Mouse (Mus musculus) frontal cortex, postnatal 36 days (tissue): ENCODE data around the gene Fbxw21.
"Not testable (repeated sequence)": the region's sequence is repeated elsewhere in the genome, so short reads cannot be mapped to it uniquely, and the experiment has no call there.

Experiments used
- DNase-seq, 2 experiments: peaks; one replicate each; pipeline ENCODE4 v3.0.0; 2022; ENCODE audit warnings: low spot score in 2 of 2

Fbxw21 gene

GRCm38 (mm10) chr9:109161941-109162340 is at the start of gene Fbxw21:
Gene Fbxw21 (minus strand): TSS chr9:109162041.
- no peak for DNase-seq

DNA sequence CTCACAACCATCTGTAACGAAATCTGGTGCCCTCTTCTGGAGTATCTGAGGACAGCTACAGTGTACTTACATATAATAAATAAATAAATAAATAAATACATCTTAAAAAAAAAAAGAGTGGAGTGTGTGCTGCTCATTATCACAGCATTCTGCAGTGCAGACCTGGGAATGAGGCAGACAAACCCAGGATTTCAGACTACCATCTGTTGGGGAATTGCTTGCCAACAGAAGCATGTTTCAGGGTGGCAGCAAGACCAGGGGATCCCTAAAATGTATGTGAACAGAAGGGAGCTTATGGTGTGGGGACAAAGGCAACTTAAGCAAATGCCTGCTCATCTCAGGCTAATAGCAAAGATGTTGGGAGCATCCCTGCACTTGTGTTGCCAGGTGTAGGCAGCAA is 39.5 kb upstream of the Fbxw21 start:
- DNase-seq, result peak; percentile 1 to 2

- DNase-seq, result no peak
These were observed 38.5 kb upstream of the Fbxw21 start for GRCm38 (mm10) chr9:109200349-109200748.

DNA sequence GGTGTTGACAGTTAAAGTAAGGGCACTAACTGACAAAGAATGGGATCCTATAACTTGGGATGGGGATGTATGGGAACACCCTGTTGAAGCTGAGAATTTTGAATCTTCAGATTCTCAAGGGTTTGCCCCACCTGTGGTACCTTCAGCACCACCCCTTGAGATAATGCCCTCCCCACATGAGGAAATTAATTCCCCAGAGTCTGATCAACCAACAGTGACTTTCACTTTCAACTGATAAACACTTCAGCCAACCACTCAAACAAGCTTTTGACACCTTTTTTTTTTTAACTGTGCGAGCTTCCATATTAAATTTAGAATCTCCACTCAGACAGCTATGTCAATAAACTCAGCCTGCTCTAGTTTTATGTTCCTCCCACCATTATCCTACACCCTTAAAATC is 37.5 kb upstream of the Fbxw21 start:
- no peak for DNase-seq

- DNase-seq, result not testable (repeated sequence)
These were observed 34.0 kb upstream of the Fbxw21 start, which contains the start of gene Fbxw13 for GRCm38 (mm10) chr9:109195875-109196274. Gene Fbxw13 (minus strand): TSS chr9:109195975.

- DNase-seq, result no peak
These were observed 15.4 kb upstream of the Fbxw21 start for GRCm38 (mm10) chr9:109177208-109177607.

GRCm38 (mm10) chr9:109176301-109176700 is 14.5 kb upstream of the Fbxw21 start:
- no peak for DNase-seq

DNA sequence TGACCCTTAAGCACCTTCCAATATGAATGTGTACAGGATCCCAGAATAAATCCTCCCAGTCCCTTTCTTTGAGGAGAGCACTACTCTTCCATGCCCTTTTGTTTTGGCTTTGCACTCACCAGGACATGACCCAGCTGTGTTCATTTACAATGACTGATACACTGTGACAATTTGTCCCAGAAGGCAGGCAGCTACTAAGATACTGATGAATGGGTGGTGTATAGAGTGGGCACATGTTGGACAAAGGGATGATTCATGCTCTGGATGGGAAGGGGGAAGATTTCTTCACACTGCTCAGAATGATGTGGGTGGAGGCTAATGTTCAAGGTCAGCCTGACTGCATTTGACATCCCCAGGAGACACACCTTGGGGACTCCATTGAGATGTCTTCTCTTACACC is 5.5 kb upstream of the Fbxw21 start:
- no peak for DNase-seq

DNA sequence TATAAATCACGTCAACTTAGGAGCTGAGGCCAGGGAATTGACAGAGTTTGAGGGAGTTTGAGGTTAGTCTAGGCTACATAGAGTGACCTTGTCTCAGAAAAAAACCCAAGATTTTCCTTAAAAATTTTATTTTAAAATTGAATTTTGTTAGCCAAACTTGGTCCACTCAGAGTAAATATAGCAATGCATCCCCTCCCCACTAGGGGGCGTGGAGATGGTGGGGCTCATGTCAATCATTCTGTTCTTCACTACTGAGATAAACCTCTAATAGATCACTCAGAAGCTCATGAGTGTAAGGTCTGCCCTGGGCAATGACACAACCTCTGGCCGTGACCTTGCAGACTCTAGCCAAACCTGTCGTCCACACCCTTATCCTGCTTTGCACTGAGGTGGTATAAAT is 21.4 kb downstream of the Fbxw21 start:
- DNase-seq, result not testable (repeated sequence)

GRCm38 (mm10) chr9:109130076-109130475 is 31.8 kb downstream of the Fbxw21 start:
- no peak for DNase-seq

- DNase-seq, result peak in 1 of 2 experiments; percentile 33
These were observed 33.6 kb downstream of the Fbxw21 start for GRCm38 (mm10) chr9:109128211-109128610.

DNA sequence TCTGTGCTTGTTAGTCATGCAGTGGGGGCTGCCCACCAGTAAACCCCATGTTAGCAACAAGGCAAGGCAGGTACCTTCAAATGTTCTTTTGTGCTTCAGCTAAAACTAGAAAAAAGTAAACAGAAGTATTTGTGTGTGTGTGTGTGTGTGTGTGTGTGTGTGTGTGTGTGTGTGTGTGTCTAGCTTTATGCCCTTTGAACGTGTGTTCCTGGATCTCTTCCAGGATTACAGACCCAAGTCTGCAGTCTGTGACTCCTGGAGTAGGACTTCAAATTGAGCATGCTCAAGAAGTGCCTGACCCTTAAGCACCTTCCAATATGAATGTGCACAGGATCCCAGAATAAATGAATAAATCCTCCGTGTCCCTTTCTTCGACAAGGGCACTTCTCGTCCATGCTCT is 34.8 kb downstream of the Fbxw21 start:
- DNase-seq, result no peak

DNA sequence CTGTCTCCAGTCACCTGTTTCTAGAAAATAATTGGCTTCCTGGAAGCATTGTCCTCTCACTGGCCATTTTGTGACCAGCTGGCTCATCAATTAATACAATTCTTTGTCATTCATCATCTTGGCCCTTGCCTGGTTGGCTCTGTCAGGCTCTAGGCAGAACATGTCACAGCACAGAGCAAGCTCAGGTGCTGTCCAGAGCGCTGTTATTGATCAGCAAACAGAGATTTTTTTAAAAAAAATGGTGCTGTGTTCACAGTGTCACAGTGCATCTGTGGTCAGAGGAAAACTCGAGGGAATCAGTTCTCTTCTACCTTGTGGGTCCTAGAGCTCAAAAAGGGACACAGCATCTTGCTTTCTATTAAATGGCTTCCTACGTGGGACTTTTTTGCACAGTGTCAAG is 36.4 kb downstream of the Fbxw21 start:
- no peak for DNase-seq

DNA sequence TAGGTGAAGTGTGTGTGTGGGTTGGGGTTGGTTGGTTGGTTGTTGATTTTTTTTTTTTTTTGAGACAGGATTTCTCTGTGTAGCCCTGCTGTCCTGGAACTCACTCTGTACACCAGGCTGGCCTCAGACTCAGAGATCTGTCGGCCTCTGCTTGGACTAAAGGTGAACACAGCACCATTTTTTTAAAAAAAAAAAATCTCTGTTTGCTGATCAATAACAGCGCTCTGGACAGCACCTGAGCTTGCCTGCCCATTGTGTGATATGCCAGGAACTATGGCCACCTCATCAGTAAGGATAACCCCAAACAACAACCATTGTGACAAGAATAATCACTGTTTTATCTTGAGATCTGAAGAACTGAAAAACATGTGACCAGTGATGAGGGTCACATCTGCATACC is 36.8 kb downstream of the Fbxw21 start:
- no peak for DNase-seq

DNA sequence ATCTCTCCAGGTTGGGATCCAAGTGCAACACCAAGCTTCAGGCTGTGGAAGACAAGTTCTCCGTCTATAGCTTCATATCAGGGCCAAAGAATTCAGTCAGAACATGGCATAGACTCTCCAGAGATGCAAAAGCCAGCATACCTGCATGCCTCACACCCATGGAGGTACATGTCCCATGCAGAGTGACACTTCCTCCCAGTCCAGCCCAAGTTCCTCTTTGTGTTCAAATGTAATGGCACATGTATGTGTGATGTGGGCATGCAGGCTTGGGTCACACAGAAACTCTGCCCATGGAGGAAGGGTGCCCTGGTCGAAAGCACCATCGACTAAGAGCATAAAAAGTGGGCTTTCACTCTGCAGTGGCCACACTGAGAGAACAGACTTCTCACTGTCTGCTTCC is 37.7 kb downstream of the Fbxw21 start:
- no peak for DNase-seq

GRCm38 (mm10) chr9:109123266-109123665 is 38.6 kb downstream of the Fbxw21 start:
- no peak for DNase-seq

DNA sequence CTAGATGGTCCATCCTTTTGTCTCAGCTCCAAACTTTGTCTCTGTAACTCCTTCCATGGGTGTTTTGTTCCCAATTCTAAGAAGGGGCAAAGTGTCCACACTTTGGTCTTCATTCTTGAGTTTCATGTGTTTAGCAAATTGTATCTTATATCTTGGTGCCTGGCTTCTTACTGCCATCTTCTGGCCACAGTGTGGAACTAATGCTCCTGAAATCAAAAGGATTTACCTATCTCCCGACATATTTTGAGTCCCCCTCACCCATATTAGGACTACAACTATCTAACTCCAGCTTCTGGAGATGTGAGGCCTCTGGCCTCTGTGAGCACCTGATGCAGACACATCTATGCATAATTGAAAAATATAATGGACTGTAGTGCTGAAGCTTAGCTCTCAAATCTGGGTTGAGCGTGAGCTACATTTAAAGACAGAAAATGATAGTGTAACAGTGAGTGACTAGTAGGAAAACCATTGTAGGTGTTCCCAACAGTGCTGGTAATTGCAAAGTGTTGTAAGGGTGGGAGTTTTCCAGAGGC is 39.2 kb downstream of the Fbxw21 start:
- peak in 1 of 2 experiments; percentile 41 for DNase-seq

- no peak for DNase-seq
These were observed 40.9 kb downstream of the Fbxw21 start for GRCm38 (mm10) chr9:109120956-109121355.

DNA sequence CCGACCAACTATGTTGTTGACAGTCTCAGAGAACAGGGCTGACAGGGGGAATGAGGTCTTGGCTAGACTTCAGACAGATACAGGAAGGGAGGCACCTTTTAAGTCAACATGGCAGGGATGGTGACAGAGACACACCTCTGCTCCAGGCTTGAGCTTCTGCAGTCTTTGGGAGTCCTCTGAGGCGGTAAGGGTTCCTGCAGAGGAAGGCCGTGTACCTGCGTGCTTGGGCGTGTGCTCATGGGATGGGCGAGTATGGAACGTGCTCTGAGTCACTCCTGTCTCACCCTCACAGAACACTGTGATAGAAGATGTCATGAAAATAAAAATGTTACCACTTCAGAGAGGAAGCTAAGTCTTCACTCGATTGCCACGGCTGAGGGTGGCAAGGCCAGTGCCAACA is 42.3 kb downstream of the Fbxw21 start:
- no peak for DNase-seq

DNA sequence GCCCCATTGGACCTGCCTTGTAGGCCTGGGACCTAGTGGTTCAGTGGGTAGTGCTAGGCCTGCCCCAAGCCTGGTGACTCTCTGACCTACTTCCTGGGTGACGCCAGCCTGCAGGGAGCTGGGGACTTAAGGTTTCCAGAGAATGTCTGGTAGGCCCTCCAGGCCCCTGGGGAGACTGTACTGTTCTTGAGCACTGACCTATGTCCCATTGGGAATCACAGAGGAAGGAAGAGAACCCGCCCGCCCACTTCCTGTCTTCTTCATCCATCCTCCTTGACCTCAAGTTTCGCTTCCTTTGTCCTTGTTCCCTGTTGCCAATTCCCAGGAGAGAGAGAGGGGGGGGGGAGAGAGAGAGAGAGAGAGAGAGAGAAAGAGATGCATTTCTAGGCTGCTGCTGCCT is 43.7 kb downstream of the Fbxw21 start:
- no peak for DNase-seq

- DNase-seq, result no peak
These were observed 45.6 kb downstream of the Fbxw21 start for GRCm38 (mm10) chr9:109116205-109116604.

GRCm38 (mm10) chr9:109114871-109115270 is 47.0 kb downstream of the Fbxw21 start:
- DNase-seq, result no peak

- DNase-seq, result no peak
These were observed 47.6 kb downstream of the Fbxw21 start for GRCm38 (mm10) chr9:109114276-109114675.

GRCm38 (mm10) chr9:109113331-109113730 is 48.5 kb downstream of the Fbxw21 start:
- DNase-seq, result no peak
